Mouse (Mus musculus) liver, embryonic 14 days (tissue): ENCODE measurements around the gene Gm21761. TPM values are rescaled to one million over a fixed set of nuclear protein-coding genes. Genes with fewer than 3 reads are reported as not detected.

Experiments
- polyA plus RNA-seq: library from polyadenylated mRNA; depleted of rRNA; stranded (reverse); fragments of >200 nt; gene quantifications from 2 replicates; pipeline ENCODE4 v1.2.3, GENCODE M21; 2012; rRNA removed

Gene Gm21761
- polyA plus RNA-seq, result not detected in 2 replicates

GRCm38 (mm10) chr13:119929172-119929571 is at the start of gene Gm21761:
TSS of gene Gm21761 (minus strand) at chr13:119929272.

GRCm38 (mm10) chr13:119950706-119951105 is 21.6 kb upstream of the Gm21761 start, which contains the start of gene B020031M17Rik:
TSS of gene B020031M17Rik (minus strand) at chr13:119950806.

GRCm38 (mm10) chr13:119894685-119895084 is 34.4 kb downstream of the Gm21761 start, which contains the start of gene Tcstv1:
TSS of gene Tcstv1 (minus strand) at chr13:119894785.

Other genes starting within 250 kb of the Gm21761 start
- gene Hmgcs1, start 238.9 kb downstream of the Gm21761 start, polyA plus RNA-seq, result 83.3 and 102 TPM in 2 replicates
- 0.02 and 0.05 TPM in 2 replicates for gene Nim1k, start 173.4 kb downstream of the Gm21761 start, polyA plus RNA-seq
- 9.4 and 11.7 TPM in 2 replicates for gene Zfp131, start 138.4 kb downstream of the Gm21761 start, polyA plus RNA-seq
- not detected in 2 replicates for gene AF067063, start 99.1 kb downstream of the Gm21761 start, polyA plus RNA-seq
- gene D13Ertd608e, start 93.3 kb downstream of the Gm21761 start, polyA plus RNA-seq, result not detected in 2 replicates
- not detected in 2 replicates for gene Tcstv1, start 34.5 kb downstream of the Gm21761 start, polyA plus RNA-seq
- not detected in 2 replicates for gene B020031M17Rik, start 21.5 kb upstream of the Gm21761 start, polyA plus RNA-seq
- not detected in 2 replicates for gene Gm36079, start 97.7 kb upstream of the Gm21761 start, polyA plus RNA-seq
- 0.09 and 0.33 TPM in 2 replicates for gene Gm21188, start 122.9 kb upstream of the Gm21761 start, polyA plus RNA-seq
- not detected in 2 replicates for gene Gm20767, start 211.0 kb upstream of the Gm21761 start, polyA plus RNA-seq
- not detected in 2 replicates for gene Gm21818, start 243.2 kb upstream of the Gm21761 start, polyA plus RNA-seq